Mouse (Mus musculus): Measurements from ENCODE around the gene Zfp746.

DNA sequence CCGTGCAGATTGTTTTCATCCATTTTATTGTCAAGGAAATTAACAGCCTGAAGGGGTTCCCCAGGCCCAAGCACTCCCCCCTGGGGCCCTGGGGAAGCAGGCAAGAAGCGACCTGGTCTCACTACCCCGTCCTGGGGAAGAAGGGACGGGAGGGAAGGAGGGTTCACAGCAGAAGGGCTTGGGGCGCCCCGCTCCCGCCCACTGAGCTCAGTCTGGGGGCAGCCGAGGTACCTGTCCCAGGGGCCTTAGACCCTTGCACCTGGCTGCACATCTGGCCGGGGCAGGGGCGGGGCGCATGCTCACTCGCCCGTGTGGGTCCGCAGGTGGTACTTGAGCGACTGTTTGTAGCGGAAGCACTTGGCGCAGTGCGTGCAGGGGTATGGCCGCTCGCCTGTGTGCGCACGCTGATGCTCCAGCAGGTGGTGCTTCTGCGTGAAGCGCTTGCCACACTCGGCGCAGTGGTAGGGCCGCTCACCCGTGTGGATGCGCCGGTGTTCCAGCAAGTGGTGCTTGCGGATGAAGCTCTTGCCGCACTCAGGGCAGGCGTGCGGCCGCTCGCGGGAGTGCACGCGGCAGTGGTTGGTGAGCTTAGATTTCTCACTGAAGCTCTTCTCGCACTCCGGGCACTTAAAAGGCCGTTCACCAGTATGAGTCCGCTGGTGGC, 61.9 kb downstream of the Zfp746 start:
- TF ChIP-seq CTCF (IDR thresholded peaks at IDR 0.05; ENCODE audit: low read depth) (no peak), EP300 (IDR thresholded peaks at IDR 0.05; ENCODE audit: low read depth) (no peak)
